Mouse (Mus musculus): Measurements from ENCODE around the gene Sim1. TPM values are rescaled to one million over a fixed set of nuclear protein-coding genes. Genes with fewer than 3 reads are reported as not detected.

The Sim1 gene
- polyA plus RNA-seq, 1 experiment, result not detected

DNA sequence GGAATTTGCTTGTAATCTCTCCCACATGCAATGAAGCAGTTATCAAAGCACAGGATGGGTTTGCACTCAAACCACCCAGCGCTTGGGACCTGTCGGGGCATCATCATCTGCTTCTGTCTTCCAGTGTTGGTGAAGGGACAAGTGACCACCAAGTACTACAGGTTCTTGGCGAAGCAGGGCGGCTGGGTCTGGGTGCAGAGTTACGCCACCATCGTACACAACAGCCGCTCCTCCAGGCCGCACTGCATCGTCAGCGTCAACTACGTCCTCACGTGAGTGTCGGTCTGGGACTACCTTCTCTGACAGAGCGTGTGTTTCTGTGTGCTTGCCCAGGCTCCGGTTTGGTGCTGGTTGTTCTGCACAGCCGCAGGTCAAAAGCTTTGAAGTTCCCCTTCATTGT, 15.8 kb downstream of the Sim1 start:
- TF ChIP-seq GATA1 (IDR thresholded peaks at IDR 0.05; ENCODE audit: low read length) (no peak), TAL1 (IDR thresholded peaks at IDR 0.05; ENCODE audit: low read length) (no peak)
- peaks cover 82% of the 10 kb centered on the region for H3K27me3 ChIP-seq (ENCODE audit: control insufficient read depth)
- H3K4me3 ChIP-seq (replicated peaks), result no peak overlapping the region
- H3K4me1 ChIP-seq (ENCODE audit: control insufficient read depth), result no peaks in the 10 kb centered on the region
- H3K36me3 ChIP-seq (ENCODE audit: control insufficient read depth), result no peaks in the 10 kb centered on the region
- no peaks in the 10 kb centered on the region for H3K9me3 ChIP-seq (ENCODE audit: control insufficient read depth, low read length)

DNA sequence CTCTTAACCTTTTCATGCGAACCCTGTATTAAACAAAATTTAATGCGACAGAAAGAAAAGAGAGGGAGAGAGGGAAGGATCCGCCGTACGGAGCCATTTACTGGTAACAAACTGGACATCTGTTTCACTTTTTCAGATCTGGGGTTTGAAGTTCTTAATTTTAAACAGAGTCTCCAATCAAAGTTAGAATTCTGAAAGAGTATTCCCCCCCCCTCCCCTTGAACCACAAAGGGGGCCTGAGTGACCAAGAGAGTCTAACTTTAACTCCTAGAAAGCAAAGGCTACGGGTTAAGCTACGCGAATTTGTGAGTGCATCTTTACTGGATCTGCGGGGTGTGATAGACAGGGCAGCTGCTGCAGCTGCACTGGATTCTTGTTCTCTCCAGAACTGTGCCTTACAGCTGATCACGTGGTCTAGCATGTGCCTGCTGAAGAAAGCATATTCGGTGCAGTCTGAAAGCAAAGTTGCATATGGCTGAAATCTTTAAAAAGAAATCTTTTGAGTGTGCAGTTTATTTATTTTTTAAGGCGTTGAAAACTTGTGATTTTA, 16.4 kb downstream of the Sim1 start:
- H3K9me3 ChIP-seq (ENCODE audit: control insufficient read depth, low read length), result no peaks in the 10 kb centered on the region
- H3K4me1 ChIP-seq (ENCODE audit: control insufficient read depth), result no peaks in the 10 kb centered on the region
- H3K36me3 ChIP-seq (ENCODE audit: control insufficient read depth), result no peaks in the 10 kb centered on the region
- TF ChIP-seq GATA1 (IDR thresholded peaks at IDR 0.05; ENCODE audit: low read length) (no peak), TAL1 (IDR thresholded peaks at IDR 0.05; ENCODE audit: low read length) (no peak)
- peaks cover 77% of the 10 kb centered on the region for H3K27me3 ChIP-seq (ENCODE audit: control insufficient read depth)
- H3K4me3 ChIP-seq (replicated peaks), result no peak overlapping the region

DNA sequence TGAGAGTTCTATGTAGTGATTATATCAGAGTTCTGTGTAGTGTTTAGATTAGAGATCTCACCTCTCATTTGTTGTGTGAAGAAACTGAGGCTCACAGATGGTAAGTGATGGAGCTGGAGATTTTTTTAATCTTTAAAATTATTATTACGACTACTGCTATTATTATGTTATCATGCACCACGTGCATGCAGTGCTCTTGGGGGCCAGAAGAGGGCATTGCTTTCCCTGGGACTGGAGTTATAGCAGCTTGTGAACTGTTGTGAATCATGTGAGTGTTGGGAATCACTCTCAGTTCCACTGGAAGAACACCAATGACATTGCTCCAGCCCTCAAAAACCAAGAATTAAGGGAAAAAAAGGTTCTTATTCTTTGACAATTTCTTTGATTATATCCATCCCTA, 21.1 kb downstream of the Sim1 start:
- Histone ChIP-seq H3K36me3 (ENCODE audit: control insufficient read depth) (no peaks in the 10 kb centered on the region), H3K4me1 (ENCODE audit: control insufficient read depth) (no peaks in the 10 kb centered on the region), H3K27me3 (ENCODE audit: control insufficient read depth) (peaks cover 30% of the 10 kb centered on the region), H3K4me3 (replicated peaks) (no peak overlapping the region), H3K9me3 (ENCODE audit: control insufficient read depth, low read length) (no peaks in the 10 kb centered on the region)
- TF ChIP-seq GATA1 (IDR thresholded peaks at IDR 0.05; ENCODE audit: low read length) (no peak), TAL1 (IDR thresholded peaks at IDR 0.05; ENCODE audit: low read length) (no peak)

DNA sequence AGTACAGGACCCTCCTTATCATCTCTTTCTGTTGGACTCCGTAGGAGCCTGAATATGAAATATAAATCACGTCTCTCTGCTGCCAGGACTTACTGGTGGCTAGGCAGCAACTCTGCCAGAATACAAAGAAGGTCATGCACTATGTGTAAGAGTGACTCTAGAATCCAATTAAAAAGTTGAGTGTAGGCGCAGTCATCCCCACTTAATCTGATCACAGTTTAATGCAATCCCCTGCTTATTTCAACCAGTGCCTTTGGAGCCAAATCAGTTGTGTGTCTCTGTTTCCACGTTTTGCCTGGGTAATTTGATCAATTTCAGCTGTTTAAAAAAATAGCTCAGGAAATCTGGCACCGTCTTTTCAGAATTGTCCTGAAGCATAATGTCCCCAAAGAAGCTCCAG, 34.7 kb downstream of the Sim1 start:
- no peak for TF ChIP-seq TAL1 (IDR thresholded peaks at IDR 0.05; ENCODE audit: low read length)
- no peak for TF ChIP-seq GATA1 (IDR thresholded peaks at IDR 0.05; ENCODE audit: low read length)
- no peak overlapping the region for H3K4me3 ChIP-seq (replicated peaks)
- no peaks in the 10 kb centered on the region for H3K9me3 ChIP-seq (ENCODE audit: control insufficient read depth, low read length)
- H3K36me3 ChIP-seq (ENCODE audit: control insufficient read depth), result no peaks in the 10 kb centered on the region
- no peaks in the 10 kb centered on the region for H3K4me1 ChIP-seq (ENCODE audit: control insufficient read depth)
- no peaks in the 10 kb centered on the region for H3K27me3 ChIP-seq (ENCODE audit: control insufficient read depth)

DNA sequence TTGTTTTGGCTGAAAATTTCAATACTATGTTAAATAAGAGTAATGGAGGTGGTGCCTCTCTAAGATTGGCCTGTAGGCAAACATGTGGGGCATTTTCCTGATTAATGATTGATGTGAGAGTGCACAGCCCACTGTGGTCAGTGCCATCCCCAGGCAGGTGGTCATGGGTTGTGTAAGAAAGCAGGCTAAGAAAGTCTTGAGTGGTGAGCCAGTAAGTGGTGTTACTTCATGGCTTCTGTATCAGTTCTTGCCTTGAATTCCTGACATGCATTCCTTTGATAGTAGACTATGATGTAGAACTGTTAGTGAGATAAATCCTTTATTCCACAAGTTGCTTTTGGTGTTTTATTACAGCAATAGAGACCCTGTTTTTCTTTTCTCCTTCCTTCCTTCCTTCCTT, 41.1 kb downstream of the Sim1 start:
- no peak overlapping the region for H3K4me3 ChIP-seq (replicated peaks)
- no peaks in the 10 kb centered on the region for H3K27me3 ChIP-seq (ENCODE audit: control insufficient read depth)
- TF ChIP-seq GATA1 (IDR thresholded peaks at IDR 0.05; ENCODE audit: low read length) (no peak), TAL1 (IDR thresholded peaks at IDR 0.05; ENCODE audit: low read length) (no peak)
- H3K4me1 ChIP-seq (ENCODE audit: control insufficient read depth), result no peaks in the 10 kb centered on the region
- H3K36me3 ChIP-seq (ENCODE audit: control insufficient read depth), result no peaks in the 10 kb centered on the region
- no peaks in the 10 kb centered on the region for H3K9me3 ChIP-seq (ENCODE audit: control insufficient read depth, low read length)

DNA sequence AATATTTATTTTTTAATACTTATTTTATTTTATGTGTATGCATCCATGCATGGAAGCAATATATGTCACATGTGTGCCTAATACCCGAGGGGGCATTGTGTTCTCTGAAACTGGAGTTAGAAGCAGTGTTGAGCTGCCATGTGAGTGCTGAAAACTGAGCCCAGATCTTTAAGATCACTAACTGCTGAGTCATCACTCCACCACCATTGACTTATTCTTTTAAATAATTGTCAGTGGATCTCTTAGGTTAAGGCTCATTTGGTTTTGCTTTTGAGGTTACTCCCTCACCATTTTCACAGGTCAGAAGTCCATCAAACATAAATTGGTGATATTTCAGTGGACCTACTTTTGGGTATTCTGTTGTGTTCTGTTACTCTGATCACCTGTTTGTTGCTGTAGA, 79.1 kb downstream of the Sim1 start:
- TF ChIP-seq GATA1 (IDR thresholded peaks at IDR 0.05; ENCODE audit: low read length) (no peak), TAL1 (IDR thresholded peaks at IDR 0.05; ENCODE audit: low read length) (no peak)
- no peaks in the 10 kb centered on the region for H3K9me3 ChIP-seq (ENCODE audit: control insufficient read depth, low read length)
- no peaks in the 10 kb centered on the region for H3K4me1 ChIP-seq (ENCODE audit: control insufficient read depth)
- H3K4me3 ChIP-seq (replicated peaks), result no peak overlapping the region
- no peaks in the 10 kb centered on the region for H3K27me3 ChIP-seq (ENCODE audit: control insufficient read depth)
- no peaks in the 10 kb centered on the region for H3K36me3 ChIP-seq (ENCODE audit: control insufficient read depth)

DNA sequence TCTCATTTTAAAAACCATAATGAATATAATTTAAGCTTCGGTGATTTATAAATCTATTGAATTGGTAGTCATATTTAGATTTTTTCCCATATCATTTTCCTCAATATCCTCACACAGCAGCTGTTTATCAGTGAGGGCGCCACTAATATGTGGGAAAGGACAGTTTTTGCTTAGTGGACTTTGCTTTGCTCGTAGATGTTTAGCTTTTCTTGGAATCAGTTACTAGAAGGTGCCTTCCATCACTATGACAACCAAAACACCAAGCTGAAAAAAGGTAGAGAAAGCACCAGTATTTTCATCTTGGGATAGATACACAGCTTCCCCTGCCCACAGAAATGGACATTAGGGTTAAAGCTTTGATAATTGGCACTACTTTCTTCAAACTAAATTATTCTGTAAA, 87.3 kb downstream of the Sim1 start:
- no peak for TF ChIP-seq TAL1 (IDR thresholded peaks at IDR 0.05; ENCODE audit: low read length)
- TF ChIP-seq GATA1 (IDR thresholded peaks at IDR 0.05; ENCODE audit: low read length), result no peak
- H3K36me3 ChIP-seq (ENCODE audit: control insufficient read depth), result no peaks in the 10 kb centered on the region

DNA sequence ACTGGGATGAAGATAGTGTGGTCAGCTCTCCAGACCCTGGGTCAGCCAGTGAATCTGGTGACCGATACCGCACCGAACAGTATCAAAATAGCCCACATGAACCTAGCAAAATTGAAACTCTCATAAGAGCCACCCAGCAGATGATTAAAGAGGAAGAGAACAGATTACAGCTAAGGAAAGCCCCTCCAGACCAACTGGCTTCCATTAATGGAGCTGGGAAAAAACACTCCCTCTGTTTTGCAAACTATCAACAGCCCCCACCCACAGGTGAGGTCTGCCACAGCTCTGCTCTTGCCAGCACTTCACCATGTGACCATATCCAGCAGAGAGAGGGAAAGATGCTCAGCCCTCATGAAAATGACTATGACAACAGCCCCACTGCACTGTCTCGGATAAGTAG, 89.1 kb downstream of the Sim1 start:
- Histone ChIP-seq H3K4me1 (ENCODE audit: control insufficient read depth) (no peaks in the 10 kb centered on the region), H3K4me3 (replicated peaks) (no peak overlapping the region), H3K36me3 (ENCODE audit: control insufficient read depth) (no peaks in the 10 kb centered on the region), H3K9me3 (ENCODE audit: control insufficient read depth, low read length) (peaks cover 2% of the 10 kb centered on the region; the same call in 1 of the 2 replicates), H3K27me3 (ENCODE audit: control insufficient read depth) (no peaks in the 10 kb centered on the region)
- TF ChIP-seq GATA1 (IDR thresholded peaks at IDR 0.05; ENCODE audit: low read length) (no peak), TAL1 (IDR thresholded peaks at IDR 0.05; ENCODE audit: low read length) (no peak)

More for the DNA sequence above, 87.3 kb downstream of the Sim1 start:
- H3K4me1 ChIP-seq (ENCODE audit: control insufficient read depth), result no peaks in the 10 kb centered on the region
- no peak overlapping the region for H3K4me3 ChIP-seq (replicated peaks)
- H3K9me3 ChIP-seq (ENCODE audit: control insufficient read depth, low read length), result peaks cover 2% of the 10 kb centered on the region; the same call in 1 of the 2 replicates
- H3K27me3 ChIP-seq (ENCODE audit: control insufficient read depth), result no peaks in the 10 kb centered on the region

DNA sequence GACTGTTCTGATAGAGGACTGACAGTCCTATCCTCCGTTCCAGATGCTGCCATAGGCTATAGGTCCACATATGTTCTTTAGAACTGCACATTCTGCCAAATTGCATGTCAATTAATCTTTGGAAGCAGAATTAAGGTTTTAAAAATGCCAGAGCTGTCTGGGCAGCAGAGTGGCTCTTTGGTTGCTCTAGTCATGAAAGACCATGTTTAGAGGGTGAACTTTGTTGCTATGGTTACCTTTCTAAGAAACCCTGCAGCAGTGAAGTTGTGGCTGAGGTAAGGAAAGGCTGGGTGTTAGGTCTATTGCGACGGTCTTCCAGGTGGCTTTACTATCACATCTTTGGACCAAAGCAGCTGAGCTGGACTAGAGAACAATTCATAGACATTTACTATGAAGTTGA, 113.2 kb downstream of the Sim1 start:
- H3K36me3 ChIP-seq (ENCODE audit: control insufficient read depth), result no peaks in the 10 kb centered on the region
- TF ChIP-seq GATA1 (IDR thresholded peaks at IDR 0.05; ENCODE audit: low read length), result no peak
- no peak for TF ChIP-seq TAL1 (IDR thresholded peaks at IDR 0.05; ENCODE audit: low read length)
- H3K27me3 ChIP-seq (ENCODE audit: control insufficient read depth), result no peaks in the 10 kb centered on the region
- no peaks in the 10 kb centered on the region for H3K4me1 ChIP-seq (ENCODE audit: control insufficient read depth)
- no peaks in the 10 kb centered on the region for H3K9me3 ChIP-seq (ENCODE audit: control insufficient read depth, low read length)
- no peak overlapping the region for H3K4me3 ChIP-seq (replicated peaks)
